Comparison of ENCODE assay signal across 8 mouse cellular contexts in genomic region chr11:78344328-78344889, GRCm38 (mm10). TPM values are rescaled to one million over a fixed set of nuclear protein-coding genes. Genes with fewer than 3 reads are reported as not detected.
DNase-seq lines count a peak whose midpoint lies in the region; ATAC-seq lines count a peak whose summit lies in the region.

No protein-coding gene starts in this region.

- H3K9me3 ChIP-seq in lung, embryonic 15.5 days, result no peaks in the 10 kb centered on the region
- no peaks in the 10 kb centered on the region for H3K9me3 ChIP-seq in embryonic facial prominence, embryonic 12.5 days
- no peaks in the 10 kb centered on the region for H3K9me3 ChIP-seq in limb, embryonic 11.5 days (ENCODE audit: control insufficient read depth, low read length)
- H3K9me3 ChIP-seq in neural tube, embryonic 15.5 days (replicated peaks), result no peaks in the 10 kb centered on the region

- H3K4me3 ChIP-seq in lung, embryonic 15.5 days, result peak overlapping the region; percentile 92
- peak overlapping the region; percentile 80 for H3K4me3 ChIP-seq in embryonic facial prominence, embryonic 12.5 days
- H3K4me3 ChIP-seq in limb, embryonic 11.5 days (ENCODE audit: low read depth, low read length), result peak overlapping the region; percentile 87
- peak overlapping the region; percentile 74 for H3K4me3 ChIP-seq in neural tube, embryonic 15.5 days (replicated peaks)

- H3K36me3 ChIP-seq in lung, embryonic 15.5 days, result peaks cover 18% of the 10 kb centered on the region
- peaks cover 36% of the 10 kb centered on the region for H3K36me3 ChIP-seq in embryonic facial prominence, embryonic 12.5 days
- peaks cover 7% of the 10 kb centered on the region for H3K36me3 ChIP-seq in limb, embryonic 11.5 days (ENCODE audit: control insufficient read depth, insufficient read depth, low read length)
- H3K36me3 ChIP-seq in neural tube, embryonic 15.5 days, result peaks cover 35% of the 10 kb centered on the region

- no peak for ATAC-seq in lung, embryonic 15.5 days (ENCODE audit: borderline replicate concordance, extremely low read depth, low FRiP score, low TSS enrichment)
- ATAC-seq in embryonic facial prominence, embryonic 12.5 days (ENCODE audit: insufficient number of reproducible peaks, insufficient read depth, low FRiP score, low TSS enrichment), result no peak
- no peak for ATAC-seq in limb, embryonic 11.5 days (ENCODE audit: insufficient number of reproducible peaks, low FRiP score, low TSS enrichment, low read depth)
- ATAC-seq in neural tube, embryonic 15.5 days (ENCODE audit: low FRiP score), result no peak

- H3K27ac ChIP-seq in lung, embryonic 15.5 days, result peak overlapping the region; percentile 71
- H3K27ac ChIP-seq in embryonic facial prominence, embryonic 12.5 days, result peak overlapping the region; percentile 95
- H3K27ac ChIP-seq in limb, embryonic 11.5 days (replicated peaks; ENCODE audit: low read depth, low read length), result no peak overlapping the region
- H3K27ac ChIP-seq in neural tube, embryonic 15.5 days (replicated peaks), result peak overlapping the region; percentile 92

- peak overlapping the region; percentile 87; the same call in 1 of the 2 replicates for H3K9ac ChIP-seq in lung, embryonic 15.5 days
- peak overlapping the region; percentile 85 for H3K9ac ChIP-seq in embryonic facial prominence, embryonic 12.5 days
- H3K9ac ChIP-seq in limb, embryonic 11.5 days (ENCODE audit: low read length), result peak overlapping the region; percentile 93
- peak overlapping the region; percentile 82 for H3K9ac ChIP-seq in neural tube, embryonic 15.5 days (replicated peaks)

- no peaks in the 10 kb centered on the region for H3K27me3 ChIP-seq in lung, embryonic 15.5 days
- no peaks in the 10 kb centered on the region for H3K27me3 ChIP-seq in embryonic facial prominence, embryonic 12.5 days
- H3K27me3 ChIP-seq in limb, embryonic 11.5 days (ENCODE audit: control insufficient read depth, insufficient read depth, low read length), result no peaks in the 10 kb centered on the region
- no peaks in the 10 kb centered on the region for H3K27me3 ChIP-seq in neural tube, embryonic 15.5 days (replicated peaks)

- WGBS in lung, embryonic 15.5 days, result 60% methylated on average over 6 of the region's 6 CpGs
- WGBS in embryonic facial prominence, embryonic 12.5 days, result 73% methylated on average over 6 of the region's 6 CpGs
- 86% methylated on average over 6 of the region's 6 CpGs for WGBS in limb, embryonic 11.5 days
- 81% methylated on average over 6 of the region's 6 CpGs for WGBS in neural tube, embryonic 15.5 days

- no peak for DNase-seq in lung, postnatal 25 days (ENCODE audit: low spot score)
- DNase-seq in limb, embryonic 11.5 days (ENCODE audit: low spot score), result no peak
- DNase-seq in left cerebral cortex, adult 9 months (ENCODE audit: low spot score in 2 of 2), result no peak
- no peak for DNase-seq in kidney, adult 18-20 months
- DNase-seq in cerebellum, adult 9-10 months, result no peak

- peak overlapping the region; percentile 98 for H3K4me2 ChIP-seq in lung, embryonic 15.5 days
- H3K4me2 ChIP-seq in embryonic facial prominence, embryonic 12.5 days (replicated peaks), result peak overlapping the region; percentile 65
- peak overlapping the region; percentile 51 for H3K4me2 ChIP-seq in limb, embryonic 11.5 days (ENCODE audit: low read depth, severe bottlenecking)
- H3K4me2 ChIP-seq in neural tube, embryonic 15.5 days, result peak overlapping the region; percentile 78

- H3K4me1 ChIP-seq in lung, embryonic 15.5 days, result peaks cover 37% of the 10 kb centered on the region
- peaks cover 28% of the 10 kb centered on the region for H3K4me1 ChIP-seq in embryonic facial prominence, embryonic 12.5 days
- H3K4me1 ChIP-seq in limb, embryonic 11.5 days (ENCODE audit: control insufficient read depth, insufficient read depth, low read length), result peaks cover 15% of the 10 kb centered on the region
- peaks cover 35% of the 10 kb centered on the region for H3K4me1 ChIP-seq in neural tube, embryonic 15.5 days

RNA-seq across cellular contexts. Expression of gene Unc119, which starts 1.1 kb away (rescaled TPM):
- polyA plus RNA-seq in lung, embryonic 15.5 days (2015; fragmentation: Nextera tagmentation; extraction: Ambion mirVana), result 33.4 and 35.7 TPM in 2 replicates
- 93.2 and 99.5 TPM in 2 replicates for polyA plus RNA-seq in embryonic facial prominence, embryonic 12.5 days (2016; fragmentation: Nextera tagmentation; extraction: Ambion mirVana)
- 84.2 and 86.9 TPM in 2 replicates for polyA plus RNA-seq in limb, embryonic 11.5 days (2014; fragmentation: Nextera tagmentation; extraction: Ambion mirVana)
- 84.3 and 88.3 TPM in 2 replicates for polyA plus RNA-seq in neural tube, embryonic 15.5 days (2015; fragmentation: Nextera tagmentation; extraction: Ambion mirVana)

RNA-seq across cellular contexts. Expression of gene Pigs, which starts 16.2 kb away (rescaled TPM):
- polyA plus RNA-seq in lung, embryonic 15.5 days (2015; fragmentation: Nextera tagmentation; extraction: Ambion mirVana), result 75.5 and 78.5 TPM in 2 replicates
- 71.1 and 74.3 TPM in 2 replicates for polyA plus RNA-seq in embryonic facial prominence, embryonic 12.5 days (2016; fragmentation: Nextera tagmentation; extraction: Ambion mirVana)
- 69.2 and 70.2 TPM in 2 replicates for polyA plus RNA-seq in limb, embryonic 11.5 days (2014; fragmentation: Nextera tagmentation; extraction: Ambion mirVana)
- polyA plus RNA-seq in neural tube, embryonic 15.5 days (2015; fragmentation: Nextera tagmentation; extraction: Ambion mirVana), result 83.2 and 86.4 TPM in 2 replicates

RNA-seq across cellular contexts. Expression of gene Aldoc, which starts 21.6 kb away (rescaled TPM):
- polyA plus RNA-seq in lung, embryonic 15.5 days (2015; fragmentation: Nextera tagmentation; extraction: Ambion mirVana), result 7.7 and 8.1 TPM in 2 replicates
- polyA plus RNA-seq in embryonic facial prominence, embryonic 12.5 days (2016; fragmentation: Nextera tagmentation; extraction: Ambion mirVana), result 4.6 and 5.3 TPM in 2 replicates
- polyA plus RNA-seq in limb, embryonic 11.5 days (2014; fragmentation: Nextera tagmentation; extraction: Ambion mirVana), result 3.6 and 8.5 TPM in 2 replicates
- 328 and 382 TPM in 2 replicates for polyA plus RNA-seq in neural tube, embryonic 15.5 days (2015; fragmentation: Nextera tagmentation; extraction: Ambion mirVana)

RNA-seq across cellular contexts. Expression of gene Foxn1, which starts 41.9 kb away (rescaled TPM):
- 0.35 and 1.9 TPM in 2 replicates for polyA plus RNA-seq in lung, embryonic 15.5 days (2015; fragmentation: Nextera tagmentation; extraction: Ambion mirVana)
- 0.09 and 0.18 TPM in 2 replicates for polyA plus RNA-seq in embryonic facial prominence, embryonic 12.5 days (2016; fragmentation: Nextera tagmentation; extraction: Ambion mirVana)
- polyA plus RNA-seq in limb, embryonic 11.5 days (2014; fragmentation: Nextera tagmentation; extraction: Ambion mirVana), result 0.04 and 0.06 TPM in 2 replicates
- polyA plus RNA-seq in neural tube, embryonic 15.5 days (2015; fragmentation: Nextera tagmentation; extraction: Ambion mirVana), result 11.8 TPM in 1 of 2 replicates, not detected in the other

RNA-seq across cellular contexts. Expression of gene Spag5, which starts 43.1 kb away (rescaled TPM):
- 44.8 and 49.9 TPM in 2 replicates for polyA plus RNA-seq in lung, embryonic 15.5 days (2015; fragmentation: Nextera tagmentation; extraction: Ambion mirVana)
- 49.2 and 50.8 TPM in 2 replicates for polyA plus RNA-seq in embryonic facial prominence, embryonic 12.5 days (2016; fragmentation: Nextera tagmentation; extraction: Ambion mirVana)
- 65.6 and 72.4 TPM in 2 replicates for polyA plus RNA-seq in limb, embryonic 11.5 days (2014; fragmentation: Nextera tagmentation; extraction: Ambion mirVana)
- 6.5 and 13.1 TPM in 2 replicates for polyA plus RNA-seq in neural tube, embryonic 15.5 days (2015; fragmentation: Nextera tagmentation; extraction: Ambion mirVana)

Comparison
In these comparisons a context has a peak if more than half of its experiments do, and no peak if none do; other contexts are left out.
1. RNA of gene Aldoc, which starts 21.6 kb away (polyA plus RNA-seq): 328 to 382 TPM in neural tube, embryonic 15.5 days; 3.6 to 8.5 TPM in limb, embryonic 11.5 days, 7.7 to 8.1 TPM in lung, embryonic 15.5 days and 4.6 to 5.3 TPM in embryonic facial prominence, embryonic 12.5 days; every median in the first group is over 10 times any median in the second.
2. Peak in every context shown above with its lines, with median percentiles within 50 percentile points of each other: H3K4me2 ChIP-seq, H3K4me3 ChIP-seq and H3K9ac ChIP-seq.